ENCODE assay signal across 23 mouse cellular contexts in the genomic region with DNA sequence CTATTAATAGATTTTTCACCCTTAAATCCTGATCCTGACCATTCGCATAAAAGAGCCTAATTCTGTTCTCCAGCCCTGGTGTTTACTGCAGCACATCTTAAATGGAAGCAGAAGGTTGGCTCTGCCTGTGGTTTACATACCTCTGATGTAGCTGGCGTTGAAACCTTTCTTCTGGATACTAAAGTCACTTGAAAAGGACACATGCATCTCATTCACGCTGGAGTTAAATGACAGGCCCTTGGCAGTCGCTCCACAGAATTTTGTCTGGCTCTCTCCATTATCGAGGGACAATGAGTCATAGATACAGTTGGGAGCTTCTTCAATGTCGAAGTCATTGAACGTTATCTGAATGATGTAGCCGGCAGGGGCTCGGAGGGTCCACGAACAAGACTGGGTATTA.
DNase-seq lines count a peak whose midpoint lies in the region; ATAC-seq and TF ChIP-seq lines count a peak whose summit lies in the region.
"Had no signal": no experiment of that assay in that cellular context is flagged by ENCODE, and none has a peak within 500 bp of the region (broad histone marks: within the 10 kb centered on the region; RNA-seq: fewer than 3 reads in every experiment).

No protein-coding gene starts in this region.

- no peak overlapping the region for H3K4me3 ChIP-seq in heart, embryonic 13.5 days
- no peak overlapping the region for H3K4me3 ChIP-seq in heart, adult 2 months
- H3K4me3 ChIP-seq: forebrain, embryonic 13.5 days; hindbrain, embryonic 13.5 days; limb, embryonic 10.5 days; limb, embryonic 15.5 days; midbrain, embryonic 13.5 days; neural tube, embryonic 13.5 days had no signal

- H3K4me1 ChIP-seq in heart, embryonic 13.5 days, result peaks cover 15% of the 10 kb centered on the region
- H3K4me1 ChIP-seq in heart, adult 2 months (ENCODE audit: control insufficient read depth, insufficient read depth, low read length), result no peaks in the 10 kb centered on the region
- H3K4me1 ChIP-seq: hindbrain, embryonic 13.5 days; midbrain, embryonic 13.5 days; neural tube, embryonic 13.5 days had no signal

- no peak overlapping the region for H3K9ac ChIP-seq in heart, embryonic 13.5 days
- no peak overlapping the region for H3K9ac ChIP-seq in heart, adult 2 months (ENCODE audit: low read depth, low read length)
- H3K9ac ChIP-seq: forebrain, embryonic 13.5 days; hindbrain, embryonic 13.5 days; limb, embryonic 15.5 days; liver, embryonic 14.5 days; midbrain, embryonic 13.5 days; neural tube, embryonic 13.5 days had no signal

- no peak for TF ChIP-seq EP300 in heart, adult 2 months (IDR thresholded peaks at IDR 0.05; ENCODE audit: insufficient read depth, low read depth, low read length)

- no peaks in the 10 kb centered on the region for H3K9me3 ChIP-seq in heart, embryonic 13.5 days
- H3K9me3 ChIP-seq: forebrain, embryonic 13.5 days; hindbrain, embryonic 13.5 days; limb, embryonic 10.5 days; limb, embryonic 15.5 days; midbrain, embryonic 13.5 days; neural tube, embryonic 13.5 days had no signal

- 39% methylated on average over 10 of the region's 10 CpGs for WGBS in heart, embryonic 13.5 days
- WGBS in heart, adult 2 months, result 48% methylated on average over 10 of the region's 10 CpGs

- H3K79me2 ChIP-seq in heart, adult 2 months (replicated peaks; ENCODE audit: control insufficient read depth, insufficient read depth, low read length), result no peaks in the 10 kb centered on the region

- no peaks in the 10 kb centered on the region for H3K27me3 ChIP-seq in heart, embryonic 13.5 days (replicated peaks)
- no peaks in the 10 kb centered on the region for H3K27me3 ChIP-seq in heart, adult 2 months (ENCODE audit: control insufficient read depth, insufficient read depth, low read length)
- H3K27me3 ChIP-seq: forebrain, embryonic 13.5 days; hindbrain, embryonic 13.5 days; limb, embryonic 15.5 days; midbrain, embryonic 13.5 days; neural tube, embryonic 13.5 days had no signal

- H3K27ac ChIP-seq in heart, embryonic 13.5 days (replicated peaks), result no peak overlapping the region
- H3K27ac ChIP-seq in heart, adult 2 months, result no peak overlapping the region
- H3K27ac ChIP-seq: forebrain, embryonic 13.5 days; hindbrain, embryonic 13.5 days; kidney, postnatal 0 days; limb, embryonic 10.5 days; limb, embryonic 15.5 days; liver, embryonic 14.5 days; macrophage; midbrain, embryonic 13.5 days; neural tube, embryonic 13.5 days had no signal

- no peak for ATAC-seq in heart, embryonic 13.5 days (ENCODE audit: extremely low read depth, insufficient number of reproducible peaks, low FRiP score, low TSS enrichment)
- ATAC-seq in CD4-positive, CD25-positive, alpha-beta regulatory T cell, adult 4 months, result no peak
- ATAC-seq: forebrain, embryonic 13.5 days; intestine, embryonic 16.5 days; midbrain, embryonic 13.5 days had no signal

- 0 out of 2 replicates have a peak, but pooled peaks cover 7% of the 10 kb centered on the region for H3K36me3 ChIP-seq in heart, embryonic 13.5 days
- H3K36me3 ChIP-seq in heart, adult 2 months (ENCODE audit: control insufficient read depth, insufficient read depth, low read length), result no peaks in the 10 kb centered on the region
- H3K36me3 ChIP-seq: hindbrain, embryonic 13.5 days; limb, embryonic 10.5 days; limb, embryonic 15.5 days; midbrain, embryonic 13.5 days; neural tube, embryonic 13.5 days had no signal

- no peak for TF ChIP-seq CTCF in heart, adult 2 months (IDR thresholded peaks at IDR 0.05)

- no peak for TF ChIP-seq POLR2A in heart, adult 2 months (IDR thresholded peaks at IDR 0.05; ENCODE audit: insufficient read depth, low read depth, low read length)

- H3K4me2 ChIP-seq in heart, embryonic 13.5 days, result peak overlapping the region; percentile 37
- H3K4me2 ChIP-seq: forebrain, embryonic 13.5 days; hindbrain, embryonic 13.5 days; limb, embryonic 15.5 days; midbrain, embryonic 13.5 days; neural tube, embryonic 13.5 days had no signal

- no peak for DNase-seq in heart, adult 2 months
- peak; percentile 17 for DNase-seq in heart, postnatal 4 days
- no peak for DNase-seq in heart, adult 9 months (ENCODE audit: low spot score in 2 of 2)
- DNase-seq in lung, postnatal 10 days, result peak; percentile 68
- no peak for DNase-seq in adrenal gland, postnatal 4 days (ENCODE audit: low spot score in 2 of 2)
- DNase-seq: adrenal gland, postnatal 25 days; cerebellum, adult 18-20 months; cerebellum, postnatal 10 days; gastrocnemius, postnatal 10 days; kidney, adult 8-10 months; layer of hippocampus, postnatal 36 days had no signal

- intact Hi-C loops in heart, adult 2 months (cut with DNase I), result no loop called here

Comparison
In these comparisons a context has a peak if more than half of its experiments do, and no peak if none do; other contexts are left out.
1. DNase-seq: peak in heart, postnatal 4 days (single experiment) and lung, postnatal 10 days (single experiment); none in heart, adult 2 months (0 of 2), heart, adult 9 months (0 of 2) and adrenal gland, postnatal 4 days (0 of 2).